Mouse (Mus musculus) heart, adult 2 months (tissue): ENCODE measurements around the gene Onecut3.

Experiments used
- CTCF ChIP-seq: fragments of 200-600 bp; IDR thresholded peaks from 2 replicates; pipeline ENCODE4 v1.8.1; 2022; ENCODE audit warnings: antibody characterized with exemption, mild to moderate bottlenecking, moderate library complexity
- EP300 ChIP-seq: fragments of 200-500 bp; IDR thresholded peaks from 2 replicates; pipeline ENCODE4 v1.6.1; 2011; ENCODE audit warnings: low read depth, low read length, control low read depth; ENCODE audit not compliant: insufficient read depth

GRCm38 (mm10) chr10:80496421-80496820 lies 1.8 kb downstream of the Onecut3 start:
- no peak for TF ChIP-seq CTCF
- TF ChIP-seq EP300, result no peak
